Mouse (Mus musculus) urinary bladder, postnatal 4 days (tissue): ENCODE measurements at regions not wholly inside any gene's neighbourhood (a gene's known extent, or its start where the extent isn't known, plus 50 kb on each side); places are given as distances from the start of the nearest gene placed in this dataset.

Experiments
- DNase-seq, 2 experiments: peaks; one replicate each; pipeline ENCODE4 v3.0.0; 2021 to 2022; ENCODE audit warnings: low spot score in 2 of 2

- no peak for DNase-seq
Measured at GRCm38 (mm10) chr15:36719241-36719640, 288.3 kb downstream of the Zfp706 start.

DNA sequence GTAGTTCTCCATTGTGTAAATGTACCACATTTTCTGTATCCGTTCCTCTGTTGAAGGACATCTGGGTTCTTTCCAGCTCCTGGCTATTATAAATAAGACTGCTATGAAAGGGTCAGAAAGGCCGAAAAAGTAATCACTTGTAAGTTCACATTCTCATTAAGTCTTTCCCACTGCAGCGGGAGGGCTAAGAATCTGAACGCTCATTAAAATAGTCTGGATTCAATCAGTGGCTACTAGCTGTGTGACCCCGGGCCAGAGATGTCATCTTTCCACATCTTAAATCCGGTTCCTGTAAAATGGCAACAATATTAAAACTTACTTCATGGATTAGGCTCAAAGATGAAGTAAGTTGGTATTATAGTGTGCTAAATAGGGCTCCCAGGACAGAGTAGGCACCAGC, 289.7 kb downstream of the Zfp706 start:
- no peak for DNase-seq

GRCm38 (mm10) chr15:36716686-36717038, 290.9 kb downstream of the Zfp706 start:
- DNase-seq = no peak

DNA sequence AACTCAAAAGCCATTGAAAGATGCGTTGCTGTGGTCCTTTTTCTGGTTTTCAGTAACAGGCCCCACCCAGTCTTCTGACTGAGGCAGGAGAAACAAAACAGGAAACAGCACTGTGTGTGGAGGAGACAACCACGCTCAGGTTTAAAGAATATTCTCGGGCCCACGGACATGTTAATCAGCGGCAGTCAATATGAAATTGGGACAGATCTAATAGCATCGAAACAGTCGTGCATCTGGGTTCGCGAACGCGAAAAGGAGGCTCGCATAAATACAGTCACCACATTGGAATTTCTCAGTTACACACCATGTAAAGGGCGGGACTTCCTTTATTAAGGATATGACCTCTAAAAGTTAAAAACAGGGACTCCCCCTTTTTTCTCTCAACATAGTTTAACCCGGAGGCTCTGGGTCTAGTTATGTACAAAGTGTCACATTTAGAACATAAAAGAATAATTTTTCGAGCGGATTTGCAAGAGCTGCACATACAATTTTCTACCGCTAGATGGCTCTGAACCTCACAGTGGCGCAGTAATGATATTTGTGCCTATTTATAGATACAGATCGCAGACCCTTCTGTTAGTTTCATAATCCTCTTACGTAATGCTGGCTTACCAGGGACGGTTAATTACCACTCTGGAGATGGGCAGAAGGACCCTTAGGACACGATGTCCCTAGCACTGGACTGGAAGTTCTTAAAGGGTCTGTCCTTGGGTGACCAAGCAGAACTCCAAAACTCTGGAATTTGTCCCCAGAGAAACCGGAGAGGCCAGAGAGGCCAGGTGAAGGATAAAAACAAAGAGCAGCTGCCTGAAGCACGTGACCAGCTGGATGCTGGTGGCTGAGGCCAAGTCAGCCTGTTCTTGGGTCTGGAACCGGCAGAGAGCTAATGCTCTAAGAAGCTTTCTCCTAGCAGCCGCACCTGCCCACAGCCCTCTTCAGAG, 291.6 kb downstream of the Zfp706 start:
- peak in 1 of 2 experiments; percentile 55 for DNase-seq

DNA sequence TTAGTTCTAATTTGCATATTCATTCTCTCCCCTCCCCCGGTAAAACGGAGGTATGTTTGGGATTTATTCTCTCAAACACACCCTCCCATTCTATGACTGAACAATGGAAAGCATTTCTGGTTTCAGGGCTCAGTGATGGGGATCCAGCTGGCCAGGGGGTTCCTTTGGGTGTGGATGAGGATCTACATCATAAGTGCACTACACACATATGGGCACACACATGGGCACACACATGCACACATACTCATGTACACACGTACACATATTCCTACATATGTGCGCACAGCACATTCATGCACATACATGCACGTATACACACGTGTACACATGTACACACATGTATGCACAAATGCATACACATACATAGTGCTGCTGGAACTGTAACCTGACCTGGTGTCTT, 292.4 kb downstream of the Zfp706 start:
- no peak for DNase-seq

GRCm38 (mm10) chr15:36709788-36710187, 297.8 kb downstream of the Zfp706 start:
- DNase-seq = no peak

- peak; percentile 38 to 77 for DNase-seq
Measured at GRCm38 (mm10) chr15:36708471-36708870, 299.1 kb downstream of the Zfp706 start.

GRCm38 (mm10) chr15:36705990-36706389, 301.6 kb downstream of the Zfp706 start:
- peak in 1 of 2 experiments; percentile 43 for DNase-seq

DNA sequence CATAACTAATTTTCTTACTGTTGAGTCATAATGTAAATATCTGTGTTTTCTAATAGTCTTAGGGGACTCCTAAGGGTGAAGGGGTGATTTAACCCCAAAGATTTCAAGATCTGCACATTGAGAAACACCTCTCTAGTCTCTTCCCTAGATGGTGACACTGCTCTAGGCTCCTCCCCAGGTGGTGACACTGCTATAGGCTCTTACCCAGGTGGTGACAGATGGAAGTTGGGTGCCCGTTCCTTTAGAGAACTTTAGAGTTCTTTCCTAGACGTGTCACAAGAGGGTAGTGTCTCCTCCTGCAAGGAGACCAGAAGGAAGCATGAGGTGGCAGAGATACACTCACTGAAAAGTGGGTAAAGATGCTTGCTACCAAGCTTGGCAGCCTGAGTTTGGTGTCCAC, 302.2 kb downstream of the Zfp706 start:
- no peak for DNase-seq

DNA sequence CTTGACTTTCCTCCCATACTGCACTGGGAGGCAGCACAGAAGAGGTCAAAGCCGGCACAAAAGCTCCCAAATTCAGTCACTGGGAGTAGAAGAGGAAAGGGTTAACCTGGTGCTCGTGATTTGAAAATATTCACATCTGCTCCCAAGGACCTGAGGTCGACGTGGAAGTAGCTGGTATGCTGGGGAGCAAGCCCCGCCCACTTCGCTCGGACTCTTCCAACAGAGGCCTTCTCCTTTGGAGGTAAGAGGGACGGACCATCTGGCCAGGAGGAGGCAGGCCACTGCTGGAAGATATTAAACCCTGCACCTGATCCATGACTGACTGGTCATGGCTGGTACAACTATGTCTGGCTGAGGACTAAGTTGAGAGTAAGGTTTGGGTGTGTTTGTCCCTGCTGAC, 305.7 kb downstream of the Zfp706 start:
- DNase-seq = no peak

DNA sequence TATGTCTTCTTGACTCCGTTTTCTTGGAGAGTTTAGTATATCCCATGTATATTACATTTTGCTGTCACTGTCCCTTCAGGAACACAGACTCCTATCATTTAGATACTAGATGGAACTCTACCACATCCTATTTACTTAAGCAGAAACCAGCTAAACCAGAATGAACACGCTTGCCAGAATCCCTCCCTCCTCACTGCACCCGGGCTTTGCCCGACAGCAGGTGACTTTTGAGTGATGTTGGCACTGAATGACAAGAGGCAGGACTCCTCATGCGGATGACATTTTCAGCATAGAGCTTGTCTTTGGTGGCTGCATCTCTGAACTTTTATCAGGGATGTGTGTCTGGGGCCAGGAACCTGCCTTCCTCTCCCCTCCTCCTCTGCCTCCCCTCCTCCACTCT, 307.4 kb downstream of the Zfp706 start:
- DNase-seq = no peak

GRCm38 (mm10) chr15:36695199-36696129, 312.1 kb downstream of the Zfp706 start:
- no peak for DNase-seq

GRCm38 (mm10) chr15:36691002-36691652, 316.4 kb downstream of the Zfp706 start:
- DNase-seq = no peak

GRCm38 (mm10) chr15:36689881-36690280, 317.7 kb downstream of the Zfp706 start:
- no peak for DNase-seq

DNA sequence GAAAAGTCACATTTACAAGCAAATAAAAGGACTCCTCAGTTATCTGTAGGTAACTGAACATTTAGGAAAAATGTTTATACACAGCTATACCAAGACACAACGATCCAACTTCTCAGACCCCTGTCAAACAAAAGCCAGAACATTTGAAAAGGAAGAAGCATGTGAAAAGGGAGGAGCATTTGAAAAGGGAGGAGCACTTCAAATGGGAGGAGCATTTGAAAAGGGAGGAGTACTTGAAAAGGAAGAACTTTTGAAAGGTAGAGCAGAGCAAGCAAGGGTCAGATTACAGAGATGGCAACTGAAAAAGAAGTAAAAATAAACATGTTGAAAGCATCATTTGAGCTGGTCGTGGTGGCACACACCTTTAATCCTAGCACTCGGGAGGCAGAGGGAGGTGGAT, 318.3 kb downstream of the Zfp706 start:
- no peak for DNase-seq

- no peak for DNase-seq
Measured at GRCm38 (mm10) chr15:36688051-36688754, 319.4 kb downstream of the Zfp706 start.

- no peak for DNase-seq
Measured at GRCm38 (mm10) chr15:36684684-36685083, 322.9 kb downstream of the Zfp706 start.

- DNase-seq = no peak
Measured at GRCm38 (mm10) chr15:36682832-36683231, 324.7 kb downstream of the Zfp706 start.

DNA sequence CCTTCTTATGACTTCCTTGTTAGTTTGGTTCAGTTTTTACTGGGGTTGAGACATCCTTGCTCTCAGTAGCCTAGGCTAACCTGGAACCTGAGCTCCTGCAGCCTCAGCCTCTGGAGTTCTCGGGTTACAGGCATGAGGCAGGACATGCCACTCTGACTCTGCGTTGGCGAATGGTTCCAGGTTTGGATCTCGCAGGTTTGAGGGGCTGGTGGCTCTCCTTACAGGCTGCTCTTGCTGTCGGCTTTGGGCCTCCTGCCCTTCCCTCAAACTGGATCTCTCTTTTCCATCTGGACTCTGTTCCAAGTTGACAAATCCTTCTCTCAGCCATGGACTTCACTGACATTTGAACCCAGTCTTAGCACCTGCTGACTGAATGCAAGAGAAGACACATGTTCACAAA, 325.4 kb downstream of the Zfp706 start:
- no peak for DNase-seq

DNA sequence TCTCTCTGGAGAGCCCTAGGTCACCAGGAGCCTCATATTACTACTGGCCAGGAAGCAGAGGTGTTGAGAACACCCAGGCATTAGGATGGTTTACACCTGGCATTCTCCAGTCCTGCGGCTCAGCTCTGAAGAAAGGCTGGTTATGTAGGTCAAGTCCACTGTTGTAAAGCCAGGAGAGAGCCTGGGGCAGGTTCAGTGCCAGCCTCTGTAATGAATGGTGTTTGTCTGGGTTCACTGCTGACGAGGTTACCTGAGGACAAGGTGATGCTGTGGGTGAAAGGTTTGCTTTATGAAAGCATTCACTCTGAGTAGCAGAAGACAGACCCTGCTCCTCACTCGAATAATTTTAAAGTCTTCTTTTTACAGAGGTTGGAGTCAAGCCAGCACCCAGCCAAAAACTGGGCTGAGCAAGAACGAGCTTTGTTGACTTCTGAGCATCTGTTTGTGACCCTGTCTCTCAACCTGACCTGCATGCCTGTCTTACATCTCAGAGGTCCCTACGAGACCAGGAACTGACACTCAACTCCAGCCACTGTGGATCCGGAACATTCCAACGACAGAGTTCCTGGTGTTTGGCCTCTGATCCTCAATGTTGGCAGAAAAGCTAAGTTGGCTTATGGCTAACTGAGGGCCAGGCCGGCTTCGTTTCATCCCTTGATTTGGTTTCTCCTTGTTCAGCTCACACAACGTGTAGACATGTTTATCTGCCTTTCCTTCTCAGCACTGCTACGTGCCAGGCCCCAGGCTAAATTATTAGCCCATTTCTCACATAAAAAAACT, 327.0 kb downstream of the Zfp706 start:
- no peak for DNase-seq

GRCm38 (mm10) chr15:36679577-36679976, 328.0 kb downstream of the Zfp706 start:
- DNase-seq = no peak
